Mouse (Mus musculus): Measurements from ENCODE around the gene Wdr26. TPM values are rescaled to one million over a fixed set of nuclear protein-coding genes. Genes with fewer than 3 reads are reported as not detected.
A peak's percentile ranks its signal among the peaks of the same experiment; 100 is the strongest.

The Wdr26 gene
- total RNA-seq, 4 experiments from 2014 or later = 93.7 to 102 (median 95.1) TPM

GRCm38 (mm10) chr1:181170210-181170609 is 41.6 kb downstream of the Wdr26 start:
- no peak for DNase-seq (ENCODE audit: low spot score in 2 of 2)

GRCm38 (mm10) chr1:181168377-181168776 is 43.4 kb downstream of the Wdr26 start:
- no peak for DNase-seq (ENCODE audit: low spot score in 2 of 2)

- no peak for DNase-seq (ENCODE audit: low spot score in 2 of 2)
These were observed 44.0 kb downstream of the Wdr26 start for GRCm38 (mm10) chr1:181167816-181168215.

- no peak for DNase-seq (ENCODE audit: low spot score in 2 of 2)
These were observed 60.3 kb downstream of the Wdr26 start for GRCm38 (mm10) chr1:181151541-181151940.

- peak; percentile 79 to 83 for DNase-seq (ENCODE audit: low spot score in 2 of 2)
These were observed 60.8 kb downstream of the Wdr26 start for GRCm38 (mm10) chr1:181150827-181151534.

- DNase-seq (ENCODE audit: low spot score in 2 of 2) = no peak
These were observed 61.4 kb downstream of the Wdr26 start for GRCm38 (mm10) chr1:181150431-181150826.

- no peak for DNase-seq (ENCODE audit: low spot score in 2 of 2)
These were observed 62.3 kb downstream of the Wdr26 start for GRCm38 (mm10) chr1:181149373-181150017.

- DNase-seq (ENCODE audit: low spot score in 2 of 2) = no peak
These were observed 63.3 kb downstream of the Wdr26 start for GRCm38 (mm10) chr1:181148540-181148939.

- no peak for DNase-seq (ENCODE audit: low spot score in 2 of 2)
These were observed 65.6 kb downstream of the Wdr26 start for GRCm38 (mm10) chr1:181146187-181146586.

GRCm38 (mm10) chr1:181144966-181145365 is 66.8 kb downstream of the Wdr26 start:
- no peak for DNase-seq (ENCODE audit: low spot score in 2 of 2)

- DNase-seq (ENCODE audit: low spot score in 2 of 2) = peak; percentile 90 to 93
These were observed 67.6 kb downstream of the Wdr26 start, which contains the start of the genes Nvl and Cnih4 for GRCm38 (mm10) chr1:181143950-181144836. Gene Nvl, minus strand, starts transcription at chr1:181144204. Gene Cnih4, plus strand, starts transcription at chr1:181144693.

GRCm38 (mm10) chr1:181143609-181143949 is 68.2 kb downstream of the Wdr26 start:
- DNase-seq (ENCODE audit: low spot score in 2 of 2) = no peak

- no peak for DNase-seq (ENCODE audit: low spot score in 2 of 2)
These were observed 73.1 kb downstream of the Wdr26 start for GRCm38 (mm10) chr1:181138730-181139129.

GRCm38 (mm10) chr1:181131915-181132314 is 79.9 kb downstream of the Wdr26 start:
- no peak for DNase-seq (ENCODE audit: low spot score in 2 of 2)

- no peak for DNase-seq (ENCODE audit: low spot score in 2 of 2)
These were observed 85.0 kb downstream of the Wdr26 start for GRCm38 (mm10) chr1:181126766-181127165.

- DNase-seq (ENCODE audit: low spot score in 2 of 2) = no peak
These were observed 85.9 kb downstream of the Wdr26 start for GRCm38 (mm10) chr1:181125916-181126315.

- DNase-seq (ENCODE audit: low spot score in 2 of 2) = no peak
These were observed 87.7 kb downstream of the Wdr26 start for GRCm38 (mm10) chr1:181124145-181124544.

Other genes starting within 250 kb of the Wdr26 start
- gene Ephx1, start 191.1 kb downstream of the Wdr26 start, total RNA-seq (2022) = 10 to 100 TPM; 36.8 to 45.6 (median 41.1) TPM
- not detected for gene 9130409I23Rik, start 160.8 kb downstream of the Wdr26 start, total RNA-seq (2022)
- gene Nvl, start 67.8 kb downstream of the Wdr26 start, total RNA-seq (2022) = 10 to 100 TPM; 25.5 to 29.4 (median 27.0) TPM
- 10 to 100 TPM; 27.7 to 37.0 (median 29.8) TPM for gene Cnih4, start 67.3 kb downstream of the Wdr26 start, total RNA-seq (2022)
- gene Cnih3, start 140.6 kb upstream of the Wdr26 start, total RNA-seq (2022) = 10 to 100 TPM; 63.1 to 64.6 (median 64.1) TPM

Data from left cerebral cortex, adult 8-10 months (tissue).